Mouse (Mus musculus): ENCODE results near the gene Fyco1.

GRCm38 (mm10) chr9:123756752-123757151, 94.9 kb downstream of the Fyco1 start:
- TF ChIP-seq CTCF (IDR thresholded peaks at IDR 0.05; ENCODE audit: low read depth) (no peak), EP300 (IDR thresholded peaks at IDR 0.05; ENCODE audit: low read depth) (no peak)
